Mouse (Mus musculus) gastrocnemius, postnatal 36 days (tissue): ENCODE data around the gene Fbxl18. TPM values are rescaled to one million over a fixed set of nuclear protein-coding genes. Genes with fewer than 3 reads are reported as not detected.

Experiments used
- DNase-seq, 2 experiments: peaks; one replicate each; pipeline ENCODE4 v3.0.0; 2022
- intact Hi-C: fragments of 180-260 bp; cut with DNase I; formaldehyde crosslinking; loops from one replicate; pipeline ENCODE4 v1.15.1; 2025
- total RNA-seq, 2 experiments: library from RNA; stranded (reverse); gene quantifications; 2 replicates each; pipeline ENCODE4 v1.2.3; 2021

Gene Fbxl18
- total RNA-seq, 2 experiments from 2014 or later: 5.7 to 6.0 TPM

- intact Hi-C loops: no loop called here
- DNase-seq: peak; percentile 99 to 100
Measured at GRCm38 (mm10) chr5:142817524-142818434, 77.4 kb downstream of the Fbxl18 start, which contains the start of gene Tnrc18. Gene Tnrc18, minus strand, starts transcription at chr5:142817662.

Other genes with a start within 250 kb of the Fbxl18 start
- under 1 TPM; 0.27 to 0.54 TPM for gene Slc29a4, start 202.9 kb downstream of the Fbxl18 start, total RNA-seq
- gene Tnrc18, start 77.8 kb downstream of the Fbxl18 start, total RNA-seq: 10 to 100 TPM; 27.1 to 27.6 TPM
- gene Actb, start 11.3 kb upstream of the Fbxl18 start, total RNA-seq: 100 to 1,000 TPM; 427 to 440 TPM
- gene Fscn1, start 64.9 kb upstream of the Fbxl18 start, total RNA-seq: 10 to 100 TPM in 1 of 2 experiments, 1 to 10 TPM in 1; 9.8 to 12.0 TPM
- gene Rnf216, start 217.6 kb upstream of the Fbxl18 start, total RNA-seq: 10 to 100 TPM; 14.2 to 16.3 TPM